Mouse (Mus musculus) lung, embryonic 14.5 days (tissue): ENCODE measurements around the gene Tubb3. TPM values are rescaled to one million over a fixed set of nuclear protein-coding genes. Genes with fewer than 3 reads are reported as not detected.

Experiments
- ATAC-seq: fragments of 200-750 bp; cut with Nextera tagmentation; 2 replicates; pipeline ENCODE4 v1.8.0; 2017; ENCODE audit warnings: mild to moderate bottlenecking, moderate TSS enrichment, moderate library complexity; ENCODE audit not compliant: insufficient read depth
- DNase-seq: peaks from one replicate; pipeline ENCODE4 v3.0.0-alpha.2; 2015
- H3K27ac ChIP-seq: fragments of 300-500 bp; sonication (generic); 2 replicates; pipeline ENCODE4 v1.5.1; 2014; ENCODE audit warnings: low read depth, mild to moderate bottlenecking, moderate library complexity
- H3K27me3 ChIP-seq: fragments of 300-500 bp; sonication (generic); 2 replicates; pipeline ENCODE4 v1.6.1; 2014; ENCODE audit warnings: low read length, control low read depth; ENCODE audit not compliant: insufficient read depth
- H3K36me3 ChIP-seq: fragments of 300-500 bp; sonication (generic); 2 replicates; pipeline ENCODE4 v1.6.1; 2014; ENCODE audit warnings: control low read depth; ENCODE audit not compliant: insufficient read depth
- H3K4me1 ChIP-seq: fragments of 300-500 bp; sonication (generic); 2 replicates; pipeline ENCODE4 v1.6.1; 2014; ENCODE audit warnings: antibody characterized with exemption, control low read depth; ENCODE audit not compliant: insufficient read depth
- H3K4me2 ChIP-seq: fragments of 300-500 bp; sonication (generic); 2 replicates; pipeline ENCODE4 v1.6.1; 2014; ENCODE audit warnings: mild to moderate bottlenecking
- H3K4me3 ChIP-seq: fragments of 300-500 bp; sonication (generic); 2 replicates; pipeline ENCODE4 v1.5.1; 2014; ENCODE audit warnings: low read depth, low read length
- H3K9ac ChIP-seq: fragments of 300-500 bp; sonication (generic); 2 replicates; pipeline ENCODE4 v1.6.1; 2014
- H3K9me3 ChIP-seq: fragments of 300-500 bp; sonication (generic); 2 replicates; pipeline ENCODE4 v1.6.1; 2016; ENCODE audit warnings: low read depth, low read length, control low read depth
- CTCF ChIP-seq: IDR thresholded peaks from 2 replicates; pipeline ENCODE4 v1.5.1; 2016; ENCODE audit warnings: antibody characterized with exemption, low read depth
- WGBS: fragments of 180-500 bp; shearing (Covaris S2); extraction: QIAGEN DNeasy Blood & Tissue Kit; methylation state at CpG from one replicate; pipeline ENCODE4 v1.1.7; 2014; 5-methylcytosine and 5-hydroxymethylcytosine counted together
- polyA plus RNA-seq: library from polyadenylated mRNA; unstranded; fragments of >200 nt; fragmentation: Nextera tagmentation; extraction: Ambion mirVana; gene quantifications from 2 replicates; pipeline ENCODE4 v1.2.1, GENCODE M21; 2014

Tubb3 gene
- polyA plus RNA-seq: 1.7 and 3.0 TPM in 2 replicates

GRCm38 (mm10) chr8:123411246-123411645, at the start of gene Tubb3:
TSS of gene Tubb3 (plus strand) at chr8:123411424.
- Histone ChIP-seq H3K4me3 (peak within 1 kb of the TSS; percentile 24), H3K36me3 (no peaks in the 10 kb centered on the region), H3K4me2 (peak within 1 kb of the TSS; percentile 53), H3K27ac (no peak within 1 kb of the TSS), H3K27me3 (peaks cover 59% of the 10 kb centered on the region), H3K9ac (no peak within 1 kb of the TSS), H3K9me3 (no peaks in the 10 kb centered on the region), H3K4me1 (no peaks in the 10 kb centered on the region)
- under 1% methylated on average over 29 of the region's 29 CpGs for WGBS
- TF ChIP-seq CTCF: no peak
- DNase-seq (peak; percentile 74), ATAC-seq (peak; percentile 42; the same call in 1 of the 2 replicates)

GRCm38 (mm10) chr8:123373403-123374238, 37.6 kb upstream of the Tubb3 start, which contains the start of gene Tcf25:
TSS of gene Tcf25 (plus strand) at chr8:123373753.
- Histone ChIP-seq H3K9ac (peak within 1 kb of the TSS; percentile 91), H3K36me3 (peaks cover 7% of the 10 kb centered on the region; the same call in 1 of the 2 replicates), H3K4me2 (peak within 1 kb of the TSS; percentile 85), H3K4me1 (peaks cover 4% of the 10 kb centered on the region; the same call in 1 of the 2 replicates), H3K9me3 (no peaks in the 10 kb centered on the region), H3K27ac (peak within 1 kb of the TSS; percentile 98), H3K4me3 (peak within 1 kb of the TSS; percentile 84), H3K27me3 (no peaks in the 10 kb centered on the region)
- TF ChIP-seq CTCF: peak; percentile 70
- DNase-seq (peak; percentile 97), ATAC-seq (peak; percentile 94)
- under 1% methylated on average over 75 of the region's 75 CpGs for WGBS

GRCm38 (mm10) chr8:123374239-123374578, 37.0 kb upstream of the Tubb3 start:
- no peak for TF ChIP-seq CTCF
- Histone ChIP-seq H3K9me3 (no peaks in the 10 kb centered on the region), H3K27ac (peak overlapping the region; percentile 98), H3K9ac (peak overlapping the region; percentile 91), H3K36me3 (peaks cover 7% of the 10 kb centered on the region; the same call in 1 of the 2 replicates), H3K4me2 (peak overlapping the region; percentile 85), H3K4me1 (peaks cover 4% of the 10 kb centered on the region; the same call in 1 of the 2 replicates), H3K27me3 (no peaks in the 10 kb centered on the region), H3K4me3 (peak overlapping the region; percentile 84)
- DNase-seq (peak; percentile 97), ATAC-seq (peak; percentile 82)
- under 1% methylated on average over 20 of the region's 20 CpGs for WGBS

GRCm38 (mm10) chr8:123375701-123376100, 35.5 kb upstream of the Tubb3 start:
- H3K36me3 ChIP-seq: peaks cover 12% of the 10 kb centered on the region; the same call in 1 of the 2 replicates
- H3K4me3 ChIP-seq: no peak overlapping the region
- DNase-seq (no peak), ATAC-seq (no peak)
- no peak overlapping the region for H3K9ac ChIP-seq
- no peak for TF ChIP-seq CTCF
- no peak overlapping the region for H3K4me2 ChIP-seq
- no peak overlapping the region for H3K27ac ChIP-seq
- H3K4me1 ChIP-seq: peaks cover 4% of the 10 kb centered on the region; the same call in 1 of the 2 replicates
- no peaks in the 10 kb centered on the region for H3K27me3 ChIP-seq
- WGBS: 87% methylated on average over 10 of the region's 10 CpGs
- no peaks in the 10 kb centered on the region for H3K9me3 ChIP-seq

GRCm38 (mm10) chr8:123376106-123376505, 35.1 kb upstream of the Tubb3 start:
- Histone ChIP-seq H3K27me3 (no peaks in the 10 kb centered on the region), H3K36me3 (peaks cover 13% of the 10 kb centered on the region), H3K4me3 (no peak overlapping the region), H3K9me3 (no peaks in the 10 kb centered on the region), H3K4me1 (peaks cover 4% of the 10 kb centered on the region; the same call in 1 of the 2 replicates), H3K4me2 (no peak overlapping the region), H3K9ac (no peak overlapping the region), H3K27ac (no peak overlapping the region)
- DNase-seq (no peak), ATAC-seq (no peak)
- TF ChIP-seq CTCF: no peak
- WGBS: 73% methylated on average over 8 of the region's 8 CpGs

GRCm38 (mm10) chr8:123381711-123382110, 29.5 kb upstream of the Tubb3 start:
- no peak for DNase-seq
- TF ChIP-seq CTCF: no peak
- 93% methylated on average over 4 of the region's 4 CpGs for WGBS
- Histone ChIP-seq H3K9ac (no peak overlapping the region), H3K9me3 (no peaks in the 10 kb centered on the region), H3K4me1 (no peaks in the 10 kb centered on the region), H3K4me2 (no peak overlapping the region), H3K4me3 (no peak overlapping the region), H3K27ac (no peak overlapping the region), H3K27me3 (no peaks in the 10 kb centered on the region), H3K36me3 (peaks cover 64% of the 10 kb centered on the region)
- ATAC-seq: no peak

GRCm38 (mm10) chr8:123382516-123382915, 28.7 kb upstream of the Tubb3 start:
- H3K4me2 ChIP-seq: no peak overlapping the region
- DNase-seq: no peak
- H3K9ac ChIP-seq: no peak overlapping the region
- no peaks in the 10 kb centered on the region for H3K27me3 ChIP-seq
- no peak for ATAC-seq
- H3K4me3 ChIP-seq: no peak overlapping the region
- H3K27ac ChIP-seq: no peak overlapping the region
- no peaks in the 10 kb centered on the region for H3K4me1 ChIP-seq
- WGBS: 87% methylated on average over 8 of the region's 8 CpGs
- H3K36me3 ChIP-seq: peaks cover 73% of the 10 kb centered on the region
- no peaks in the 10 kb centered on the region for H3K9me3 ChIP-seq
- TF ChIP-seq CTCF: no peak
